Mouse (Mus musculus) thymus, postnatal 4 days (tissue): ENCODE data around the gene Lypd4.
A peak's percentile ranks its signal among the peaks of the same experiment; 100 is the strongest.
"Not testable (repeated sequence)": the region's sequence is repeated elsewhere in the genome, so short reads cannot be mapped to it uniquely, and the experiment has no call there.

ENCODE experiments used
- DNase-seq: peaks from one replicate; pipeline ENCODE4 v3.0.0; 2021

The Lypd4 gene

GRCm38 (mm10) chr7:24869532-24870165 lies at the start of gene Lypd4, which contains the start of gene Dmrtc2:
Gene Lypd4 (minus strand): TSS chr7:24869941.
Gene Dmrtc2 (plus strand): TSS chr7:24870057.
- no peak for DNase-seq

GRCm38 (mm10) chr7:24918763-24919323 lies 49.1 kb upstream of the Lypd4 start:
- DNase-seq, result no peak

GRCm38 (mm10) chr7:24912480-24912879 lies 42.7 kb upstream of the Lypd4 start:
- DNase-seq, result no peak

- peak; percentile 85 for DNase-seq
Observed at GRCm38 (mm10) chr7:24907211-24907748, 37.5 kb upstream of the Lypd4 start.

- peak; percentile 64 for DNase-seq
Observed at GRCm38 (mm10) chr7:24906551-24906950, 36.8 kb upstream of the Lypd4 start.

GRCm38 (mm10) chr7:24904936-24905335 lies 35.2 kb upstream of the Lypd4 start:
- peak; percentile 71 for DNase-seq

GRCm38 (mm10) chr7:24904070-24904483 lies 34.3 kb upstream of the Lypd4 start:
- peak; percentile 97 for DNase-seq

- DNase-seq, result no peak
Observed at GRCm38 (mm10) chr7:24903444-24903825, 33.7 kb upstream of the Lypd4 start.

GRCm38 (mm10) chr7:24902630-24903443 lies 33.1 kb upstream of the Lypd4 start, which contains the start of gene Arhgef1:
Gene Arhgef1 (plus strand): TSS chr7:24902912.
- peak; percentile 90 for DNase-seq

- DNase-seq, result no peak
Observed at GRCm38 (mm10) chr7:24902264-24902629, 32.5 kb upstream of the Lypd4 start.

- no peak for DNase-seq
Observed at GRCm38 (mm10) chr7:24901842-24902241, 32.1 kb upstream of the Lypd4 start.

- DNase-seq, result no peak
Observed at GRCm38 (mm10) chr7:24901114-24901513, 31.4 kb upstream of the Lypd4 start.

GRCm38 (mm10) chr7:24897959-24898358 lies 28.2 kb upstream of the Lypd4 start:
- DNase-seq, result no peak

GRCm38 (mm10) chr7:24897224-24897623 lies 27.5 kb upstream of the Lypd4 start, which contains the start of gene Cd79a:
Gene Cd79a (plus strand): TSS chr7:24897381.
- DNase-seq, result no peak

GRCm38 (mm10) chr7:24896269-24896668 lies 26.5 kb upstream of the Lypd4 start:
- DNase-seq, result no peak

- DNase-seq, result not testable (repeated sequence)
Observed at GRCm38 (mm10) chr7:24895749-24896148, 26.0 kb upstream of the Lypd4 start.

- no peak for DNase-seq
Observed at GRCm38 (mm10) chr7:24892125-24892583, 22.4 kb upstream of the Lypd4 start.

GRCm38 (mm10) chr7:24891241-24892124 lies 21.7 kb upstream of the Lypd4 start:
- DNase-seq, result no peak

- DNase-seq, result peak; percentile 79
Observed at GRCm38 (mm10) chr7:24890281-24891216, 20.8 kb upstream of the Lypd4 start.

- no peak for DNase-seq
Observed at GRCm38 (mm10) chr7:24889431-24890220, 19.9 kb upstream of the Lypd4 start.
